Mouse (Mus musculus): ENCODE data around the gene Irf3. TPM values are rescaled to one million over a fixed set of nuclear protein-coding genes. Genes with fewer than 3 reads are reported as not detected.
"Not testable (repeated sequence)": the region's sequence is repeated elsewhere in the genome, so short reads cannot be mapped to it uniquely, and the experiment has no call there.

The Irf3 gene
- polyA plus RNA-seq, 1 experiment from 2014 or later = 52.7 TPM

- Histone ChIP-seq H3K27ac (ENCODE audit: low read depth, low read length) (no peak overlapping the region), H3K4me2 (ENCODE audit: low read length) (0 out of 2 replicates have a peak overlapping the region, but pooled peaks have one; percentile 12), H3K27me3 (replicated peaks; ENCODE audit: control insufficient read depth, insufficient read depth, low read length) (no peaks in the 10 kb centered on the region), H3K9ac (ENCODE audit: low read length) (no peak overlapping the region), H3K4me3 (ENCODE audit: low read depth, low read length) (no peak overlapping the region), H3K36me3 (ENCODE audit: control insufficient read depth, insufficient read depth, low read length) (0 out of 2 replicates have a peak, but pooled peaks cover under 1% of the 10 kb centered on the region), H3K4me1 (ENCODE audit: control insufficient read depth, insufficient read depth, low read length) (peaks cover 14% of the 10 kb centered on the region), H3K9me3 (replicated peaks; ENCODE audit: control insufficient read depth, low read length) (no peaks in the 10 kb centered on the region)
- WGBS = 45% methylated on average over 8 of the region's 8 CpGs
- no peak for ATAC-seq
- DNase-seq (ENCODE audit: low spot score) = no peak
These were observed 21.7 kb downstream of the Irf3 start for GRCm38 (mm10) chr7:45019031-45019571.

GRCm38 (mm10) chr7:45020225-45020624 lies 22.8 kb downstream of the Irf3 start:
- Histone ChIP-seq H3K4me1 (ENCODE audit: control insufficient read depth, insufficient read depth, low read length) (peaks cover 6% of the 10 kb centered on the region; the same call in 1 of the 2 replicates), H3K27ac (ENCODE audit: low read depth, low read length) (no peak overlapping the region), H3K27me3 (replicated peaks; ENCODE audit: control insufficient read depth, insufficient read depth, low read length) (no peaks in the 10 kb centered on the region), H3K36me3 (ENCODE audit: control insufficient read depth, insufficient read depth, low read length) (no peaks in the 10 kb centered on the region), H3K4me2 (ENCODE audit: low read length) (no peak overlapping the region), H3K9me3 (replicated peaks; ENCODE audit: control insufficient read depth, low read length) (no peaks in the 10 kb centered on the region), H3K4me3 (ENCODE audit: low read depth, low read length) (no peak overlapping the region), H3K9ac (ENCODE audit: low read length) (no peak overlapping the region)
- ATAC-seq = no peak
- 76% methylated on average over 9 of the region's 9 CpGs for WGBS
- no peak for DNase-seq (ENCODE audit: low spot score)

GRCm38 (mm10) chr7:45023711-45024110 lies 26.3 kb downstream of the Irf3 start:
- WGBS = 86% methylated on average over 5 of the region's 5 CpGs
- peak; percentile 38 for DNase-seq (ENCODE audit: low spot score)
- ATAC-seq; H3K4me2 ChIP-seq (ENCODE audit: low read length); H3K4me1 ChIP-seq (ENCODE audit: control insufficient read depth, insufficient read depth, low read length); H3K4me3 ChIP-seq (ENCODE audit: low read depth, low read length); H3K27me3 ChIP-seq (replicated peaks; ENCODE audit: control insufficient read depth, insufficient read depth, low read length); H3K27ac ChIP-seq (ENCODE audit: low read depth, low read length); H3K9me3 ChIP-seq (replicated peaks; ENCODE audit: control insufficient read depth, low read length); H3K9ac ChIP-seq (ENCODE audit: low read length): not testable (repeated sequence)
- H3K36me3 ChIP-seq (ENCODE audit: control insufficient read depth, insufficient read depth, low read length) = peaks cover 24% of the 10 kb centered on the region

GRCm38 (mm10) chr7:45024281-45025248 lies 27.1 kb downstream of the Irf3 start:
- H3K27ac ChIP-seq (ENCODE audit: low read depth, low read length) = no peak overlapping the region
- H3K9ac ChIP-seq (ENCODE audit: low read length) = no peak overlapping the region
- no peaks in the 10 kb centered on the region for H3K27me3 ChIP-seq (replicated peaks; ENCODE audit: control insufficient read depth, insufficient read depth, low read length)
- H3K9me3 ChIP-seq (replicated peaks; ENCODE audit: control insufficient read depth, low read length) = no peaks in the 10 kb centered on the region
- H3K4me1 ChIP-seq (ENCODE audit: control insufficient read depth, insufficient read depth, low read length) = no peaks in the 10 kb centered on the region
- ATAC-seq (no peak), DNase-seq (ENCODE audit: low spot score) (no peak)
- no peak overlapping the region for H3K4me3 ChIP-seq (ENCODE audit: low read depth, low read length)
- no peak overlapping the region for H3K4me2 ChIP-seq (ENCODE audit: low read length)
- H3K36me3 ChIP-seq (ENCODE audit: control insufficient read depth, insufficient read depth, low read length) = peaks cover 33% of the 10 kb centered on the region
- WGBS = 88% methylated on average over 15 of the region's 15 CpGs

- WGBS = 82% methylated on average over 8 of the region's 8 CpGs
- no peaks in the 10 kb centered on the region for H3K9me3 ChIP-seq (replicated peaks; ENCODE audit: control insufficient read depth, low read length)
- no peak overlapping the region for H3K9ac ChIP-seq (ENCODE audit: low read length)
- no peaks in the 10 kb centered on the region for H3K27me3 ChIP-seq (replicated peaks; ENCODE audit: control insufficient read depth, insufficient read depth, low read length)
- H3K36me3 ChIP-seq (ENCODE audit: control insufficient read depth, insufficient read depth, low read length) = peaks cover 44% of the 10 kb centered on the region
- DNase-seq (ENCODE audit: low spot score) = no peak
- no peak overlapping the region for H3K4me2 ChIP-seq (ENCODE audit: low read length)
- no peak overlapping the region for H3K27ac ChIP-seq (ENCODE audit: low read depth, low read length)
- no peaks in the 10 kb centered on the region for H3K4me1 ChIP-seq (ENCODE audit: control insufficient read depth, insufficient read depth, low read length)
- H3K4me3 ChIP-seq (ENCODE audit: low read depth, low read length) = no peak overlapping the region
- no peak for ATAC-seq
These were observed 28.3 kb downstream of the Irf3 start for GRCm38 (mm10) chr7:45025601-45026220.

- H3K4me3 ChIP-seq (ENCODE audit: low read depth, low read length) = no peak overlapping the region
- H3K27me3 ChIP-seq (replicated peaks; ENCODE audit: control insufficient read depth, insufficient read depth, low read length) = no peaks in the 10 kb centered on the region
- H3K4me1 ChIP-seq (ENCODE audit: control insufficient read depth, insufficient read depth, low read length) = no peaks in the 10 kb centered on the region
- H3K9ac ChIP-seq (ENCODE audit: low read length) = no peak overlapping the region
- DNase-seq (ENCODE audit: low spot score) (no peak), ATAC-seq (no peak)
- no peak overlapping the region for H3K27ac ChIP-seq (ENCODE audit: low read depth, low read length)
- WGBS = 56% methylated on average over 2 of the region's 2 CpGs
- no peak overlapping the region for H3K4me2 ChIP-seq (ENCODE audit: low read length)
- no peaks in the 10 kb centered on the region for H3K9me3 ChIP-seq (replicated peaks; ENCODE audit: control insufficient read depth, low read length)
- H3K36me3 ChIP-seq (ENCODE audit: control insufficient read depth, insufficient read depth, low read length) = peaks cover 49% of the 10 kb centered on the region
These were observed 28.8 kb downstream of the Irf3 start for GRCm38 (mm10) chr7:45026256-45026655.

GRCm38 (mm10) chr7:45027761-45028160 lies 30.3 kb downstream of the Irf3 start:
- H3K9ac ChIP-seq (ENCODE audit: low read length) = no peak overlapping the region
- ATAC-seq = no peak
- no peak overlapping the region for H3K4me2 ChIP-seq (ENCODE audit: low read length)
- H3K4me3 ChIP-seq (ENCODE audit: low read depth, low read length) = no peak overlapping the region
- no peak for DNase-seq (ENCODE audit: low spot score)
- H3K36me3 ChIP-seq (ENCODE audit: control insufficient read depth, insufficient read depth, low read length) = peaks cover 65% of the 10 kb centered on the region
- H3K9me3 ChIP-seq (replicated peaks; ENCODE audit: control insufficient read depth, low read length) = no peaks in the 10 kb centered on the region
- no peak overlapping the region for H3K27ac ChIP-seq (ENCODE audit: low read depth, low read length)
- no peaks in the 10 kb centered on the region for H3K4me1 ChIP-seq (ENCODE audit: control insufficient read depth, insufficient read depth, low read length)
- WGBS = 92% methylated on average over 9 of the region's 9 CpGs
- no peaks in the 10 kb centered on the region for H3K27me3 ChIP-seq (replicated peaks; ENCODE audit: control insufficient read depth, insufficient read depth, low read length)

- H3K9me3 ChIP-seq (replicated peaks; ENCODE audit: control insufficient read depth, low read length) = no peaks in the 10 kb centered on the region
- no peak overlapping the region for H3K4me3 ChIP-seq (ENCODE audit: low read depth, low read length)
- H3K27me3 ChIP-seq (replicated peaks; ENCODE audit: control insufficient read depth, insufficient read depth, low read length) = no peaks in the 10 kb centered on the region
- no peak overlapping the region for H3K9ac ChIP-seq (ENCODE audit: low read length)
- 94% methylated on average over 11 of the region's 11 CpGs for WGBS
- H3K4me2 ChIP-seq (ENCODE audit: low read length) = no peak overlapping the region
- DNase-seq (ENCODE audit: low spot score) (no peak), ATAC-seq (no peak)
- no peaks in the 10 kb centered on the region for H3K4me1 ChIP-seq (ENCODE audit: control insufficient read depth, insufficient read depth, low read length)
- no peak overlapping the region for H3K27ac ChIP-seq (ENCODE audit: low read depth, low read length)
- peaks cover 70% of the 10 kb centered on the region for H3K36me3 ChIP-seq (ENCODE audit: control insufficient read depth, insufficient read depth, low read length)
These were observed 30.9 kb downstream of the Irf3 start for GRCm38 (mm10) chr7:45028351-45028750.
